Mouse (Mus musculus) embryonic facial prominence, embryonic 13.5 days (tissue): ENCODE results near the gene Il13ra2. TPM values are rescaled to one million over a fixed set of nuclear protein-coding genes. Genes with fewer than 3 reads are reported as not detected.
"Not testable (repeated sequence)": the region's sequence is repeated elsewhere in the genome, so short reads cannot be mapped to it uniquely, and the experiment has no call there.

Experiments used
- ATAC-seq: fragments of 200-750 bp; cut with Nextera tagmentation; 2 replicates; pipeline ENCODE4 v1.8.0; 2017; ENCODE audit warnings: low read depth; ENCODE audit not compliant: insufficient number of reproducible peaks, insufficient read depth, low FRiP score, low TSS enrichment
- H3K27ac ChIP-seq: fragments of 300-500 bp; sonication (generic); 2 replicates; pipeline ENCODE4 v1.5.1; 2015; ENCODE audit warnings: moderate library complexity, mild to moderate bottlenecking, inconsistent platforms
- H3K27me3 ChIP-seq: fragments of 300-500 bp; sonication (generic); 2 replicates; pipeline ENCODE4 v1.6.1; 2015; ENCODE audit warnings: mild to moderate bottlenecking, inconsistent platforms
- H3K36me3 ChIP-seq: fragments of 300-500 bp; sonication (generic); 2 replicates; pipeline ENCODE4 v1.6.1; 2015; ENCODE audit warnings: mild to moderate bottlenecking, inconsistent platforms
- H3K4me1 ChIP-seq: fragments of 300-500 bp; sonication (generic); 2 replicates; pipeline ENCODE4 v1.6.1; 2015; ENCODE audit warnings: inconsistent platforms
- H3K4me2 ChIP-seq: fragments of 300-500 bp; sonication (generic); 2 replicates; pipeline ENCODE4 v1.6.1; 2015; ENCODE audit warnings: moderate library complexity, mild to moderate bottlenecking, inconsistent platforms
- H3K4me3 ChIP-seq: fragments of 300-500 bp; sonication (generic); 2 replicates; pipeline ENCODE4 v1.5.1; 2015; ENCODE audit warnings: mild to moderate bottlenecking, inconsistent platforms
- H3K9ac ChIP-seq: fragments of 300-500 bp; sonication (generic); 2 replicates; pipeline ENCODE4 v1.6.1; 2015; ENCODE audit warnings: mild to moderate bottlenecking, inconsistent platforms
- H3K9me3 ChIP-seq: fragments of 300-500 bp; sonication (generic); 2 replicates; pipeline ENCODE4 v1.6.1; 2016; ENCODE audit warnings: inconsistent platforms
- WGBS: fragments of 180-500 bp; shearing (Covaris S2); methylation state at CpG from one replicate; pipeline ENCODE4 v1.1.7; 2015; ENCODE audit warnings: mixed read lengths; 5-methylcytosine and 5-hydroxymethylcytosine counted together
- polyA plus RNA-seq: library from polyadenylated mRNA; unstranded; fragments of >200 nt; fragmentation: Nextera tagmentation; extraction: Ambion mirVana; gene quantifications from 2 replicates; pipeline ENCODE4 v1.2.1, GENCODE M21; 2015

Gene Il13ra2
- polyA plus RNA-seq: not detected in 2 replicates

DNA sequence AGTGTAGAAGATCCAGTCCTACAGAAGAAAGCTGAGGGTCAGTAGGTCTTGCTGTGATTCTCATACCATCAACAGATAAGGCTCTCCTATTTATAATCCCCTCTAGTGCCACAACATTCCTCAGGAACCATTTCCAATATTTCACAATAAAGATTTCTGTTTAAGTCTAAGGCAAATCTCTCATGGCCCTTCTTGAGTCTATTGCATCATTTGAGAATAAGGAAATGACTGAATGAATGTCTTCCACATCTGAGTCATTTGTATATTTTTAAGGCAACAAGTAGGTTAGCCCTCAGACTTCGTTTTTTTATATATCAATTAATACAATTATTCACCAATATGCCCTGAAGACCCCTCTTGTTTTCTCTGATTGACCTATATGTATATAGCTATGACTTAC, at the start of gene Il13ra2:
Il13ra2 (minus strand) TSS at position 64 of the 400 bp plus-strand sequence.
- Histone ChIP-seq H3K4me1 (no peaks in the 10 kb centered on the region), H3K27me3 (no peaks in the 10 kb centered on the region), H3K4me2 (no peak within 1 kb of the TSS), H3K9ac (no peak within 1 kb of the TSS), H3K9me3 (no peaks in the 10 kb centered on the region), H3K4me3 (no peak within 1 kb of the TSS), H3K36me3 (no peaks in the 10 kb centered on the region), H3K27ac (no peak within 1 kb of the TSS)
- 52% methylated on average over 1 of the region's 1 CpGs for WGBS
- no peak for ATAC-seq

DNA sequence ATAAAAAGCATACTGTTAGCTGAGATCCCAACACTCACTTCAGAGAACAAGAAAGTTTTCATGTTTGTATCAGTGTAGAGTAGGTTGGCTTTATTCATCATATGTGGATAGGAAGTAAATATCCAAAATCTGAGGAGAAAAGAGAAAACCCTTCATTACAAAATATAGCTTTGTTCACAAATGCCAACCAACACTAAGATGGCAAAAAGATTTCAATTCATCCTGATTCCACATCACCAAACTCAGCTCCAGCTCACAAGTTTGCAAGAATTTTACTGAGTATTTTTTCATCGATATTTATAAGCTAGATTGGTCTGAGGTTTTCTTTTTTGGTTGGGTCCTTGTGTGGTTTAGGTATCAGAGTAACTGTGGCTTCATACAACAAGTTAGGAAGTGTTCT, 24.6 kb upstream of the Il13ra2 start, which contains the start of gene Vmn1r239-ps:
Vmn1r239-ps (minus strand) TSS at position 101 of the 400 bp plus-strand sequence.
- H3K9ac ChIP-seq, ATAC-seq, H3K4me1 ChIP-seq, H3K4me2 ChIP-seq, H3K27me3 ChIP-seq, H3K4me3 ChIP-seq, H3K36me3 ChIP-seq, H3K9me3 ChIP-seq, H3K27ac ChIP-seq: not testable (repeated sequence)
- WGBS: 64% methylated on average over 1 of the region's 1 CpGs

DNA sequence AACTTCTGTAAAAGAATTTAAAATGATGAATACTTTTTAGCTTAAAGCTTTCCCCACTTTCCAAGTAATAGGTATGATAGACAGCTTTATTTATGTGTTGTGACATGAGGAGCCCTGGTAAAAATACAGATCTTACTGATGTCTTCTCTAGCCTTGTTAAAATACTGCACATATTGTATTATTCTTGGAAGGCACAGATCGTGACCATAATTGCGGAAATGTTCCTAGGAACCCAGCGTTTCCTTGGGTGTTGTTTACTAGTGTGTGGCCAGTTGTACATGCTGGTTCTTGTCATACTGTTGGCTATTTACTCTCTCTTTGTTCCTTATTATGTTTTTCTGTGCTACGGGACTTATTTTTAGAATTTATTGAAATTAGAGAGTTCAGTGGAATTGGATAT, 14.4 kb upstream of the Il13ra2 start:
- Histone ChIP-seq H3K4me2 (no peak overlapping the region), H3K4me3 (no peak overlapping the region), H3K27ac (no peak overlapping the region), H3K36me3 (no peaks in the 10 kb centered on the region), H3K9me3 (no peaks in the 10 kb centered on the region), H3K27me3 (no peaks in the 10 kb centered on the region), H3K9ac (no peak overlapping the region), H3K4me1 (no peaks in the 10 kb centered on the region)
- no peak for ATAC-seq
- 78% methylated on average over 4 of the region's 4 CpGs for WGBS

DNA sequence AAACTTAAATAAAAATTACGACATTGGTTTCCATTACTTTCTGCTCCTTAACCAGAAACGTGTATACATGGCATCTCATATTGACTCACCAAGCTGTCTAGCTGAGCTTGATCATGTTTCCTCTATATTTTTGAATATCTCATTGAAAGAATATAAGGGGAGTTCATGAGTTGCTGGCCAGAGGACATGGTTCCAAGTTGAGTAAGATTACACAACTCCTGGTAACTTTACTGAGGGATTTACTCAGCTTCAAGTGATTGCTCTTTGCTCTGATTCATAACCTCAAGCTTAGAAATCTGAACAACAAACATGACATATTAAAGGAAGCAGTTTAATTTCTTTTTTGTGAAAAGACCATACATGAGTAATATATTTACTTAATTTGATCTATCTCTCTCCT, 6.4 kb upstream of the Il13ra2 start:
- Histone ChIP-seq H3K9me3 (no peaks in the 10 kb centered on the region), H3K36me3 (no peaks in the 10 kb centered on the region), H3K27ac (no peak overlapping the region), H3K4me3 (no peak overlapping the region), H3K4me2 (no peak overlapping the region), H3K9ac (no peak overlapping the region), H3K27me3 (no peaks in the 10 kb centered on the region), H3K4me1 (no peaks in the 10 kb centered on the region)
- no peak for ATAC-seq
- WGBS: 76% methylated on average over 2 of the region's 2 CpGs

DNA sequence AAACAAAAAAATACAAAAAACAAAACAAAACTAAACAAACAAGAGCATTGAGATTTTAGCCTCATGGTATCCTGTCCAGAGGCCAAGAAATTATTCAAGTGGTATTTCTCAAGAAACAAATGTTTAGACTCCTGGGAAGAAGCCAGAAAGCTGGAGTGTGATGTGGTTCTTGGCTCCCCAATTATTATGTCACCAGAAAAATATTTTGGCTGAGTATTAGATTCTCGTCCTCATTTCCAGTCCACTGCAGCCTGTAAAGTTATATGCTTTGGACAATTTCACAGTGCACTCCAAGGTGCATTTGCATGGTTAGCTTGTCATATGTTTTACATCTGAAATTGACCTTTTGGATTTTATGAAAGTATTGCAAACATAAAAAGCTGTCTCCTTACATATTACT, 761 bp upstream of the Il13ra2 start:
- 39% methylated on average over 1 of the region's 1 CpGs for WGBS
- Histone ChIP-seq H3K27me3 (no peaks in the 10 kb centered on the region), H3K4me2 (no peak overlapping the region), H3K4me3 (no peak overlapping the region), H3K27ac (no peak overlapping the region), H3K36me3 (no peaks in the 10 kb centered on the region), H3K9me3 (no peaks in the 10 kb centered on the region), H3K4me1 (no peaks in the 10 kb centered on the region), H3K9ac (no peak overlapping the region)
- ATAC-seq: no peak

DNA sequence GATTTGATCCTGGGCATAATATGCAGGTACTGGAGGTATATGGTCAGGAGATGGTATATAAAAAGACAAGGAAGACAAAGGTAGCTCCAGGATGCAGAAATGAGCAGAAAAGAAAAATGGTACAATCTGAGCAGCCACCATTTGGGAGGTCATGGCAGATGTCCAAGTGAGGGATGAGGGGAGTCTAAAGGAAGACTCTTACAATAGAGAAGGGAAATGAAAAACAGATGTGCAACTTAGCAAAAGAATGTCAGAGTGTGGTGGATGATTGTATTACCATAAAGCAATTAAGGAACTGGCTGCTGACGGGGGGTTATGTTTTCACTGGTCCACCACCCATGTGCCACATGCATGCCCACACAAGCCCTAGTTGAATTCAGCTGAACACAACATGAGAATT, 35.5 kb downstream of the Il13ra2 start:
- no peaks in the 10 kb centered on the region for H3K36me3 ChIP-seq
- no peak overlapping the region for H3K9ac ChIP-seq
- no peaks in the 10 kb centered on the region for H3K4me1 ChIP-seq
- H3K27me3 ChIP-seq: no peaks in the 10 kb centered on the region
- 25% methylated on average over 1 of the region's 1 CpGs for WGBS
- no peak overlapping the region for H3K27ac ChIP-seq
- no peak overlapping the region for H3K4me2 ChIP-seq
- ATAC-seq: no peak
- no peaks in the 10 kb centered on the region for H3K9me3 ChIP-seq
- H3K4me3 ChIP-seq: no peak overlapping the region

DNA sequence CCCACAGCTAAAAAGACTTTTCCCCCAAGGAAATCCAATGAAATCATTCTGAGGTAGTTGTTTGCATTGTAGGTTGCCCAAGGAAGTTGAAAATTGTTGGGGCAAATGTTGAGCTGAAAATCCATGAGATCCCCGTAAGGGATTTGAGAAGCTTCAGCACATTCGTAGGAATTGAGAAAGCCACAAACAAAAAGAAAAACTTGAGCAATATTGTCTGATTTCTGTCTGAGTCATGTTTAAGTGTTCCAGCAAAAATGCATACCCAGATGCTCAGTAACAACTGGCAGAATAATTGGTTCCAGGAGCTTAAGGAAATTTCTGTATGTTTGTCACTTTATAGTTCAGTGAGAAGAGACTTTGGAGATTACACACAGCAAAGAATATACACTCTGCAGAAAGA, 79.8 kb downstream of the Il13ra2 start:
- H3K9ac ChIP-seq: no peak overlapping the region
- no peaks in the 10 kb centered on the region for H3K9me3 ChIP-seq
- ATAC-seq: no peak
- H3K4me2 ChIP-seq: no peak overlapping the region
- 63% methylated on average over 2 of the region's 2 CpGs for WGBS
- no peaks in the 10 kb centered on the region for H3K36me3 ChIP-seq
- H3K27me3 ChIP-seq: no peaks in the 10 kb centered on the region
- no peak overlapping the region for H3K4me3 ChIP-seq
- no peak overlapping the region for H3K27ac ChIP-seq
- no peaks in the 10 kb centered on the region for H3K4me1 ChIP-seq

Other genes starting within 250 kb of the Il13ra2 start
- gene Vmn1r239-ps, start 24.5 kb upstream of the Il13ra2 start, polyA plus RNA-seq: not detected in 2 replicates
- gene Lrch2, start 124.9 kb upstream of the Il13ra2 start, polyA plus RNA-seq: 6.8 and 7.2 TPM in 2 replicates